Mouse (Mus musculus): ENCODE measurements at regions not wholly inside any gene's neighbourhood (a gene's known extent, or its start where the extent isn't known, plus 50 kb on each side); places are given as distances from the start of the nearest gene placed in this dataset.
A peak's percentile ranks its signal among the peaks of the same experiment; 100 is the strongest.

DNA sequence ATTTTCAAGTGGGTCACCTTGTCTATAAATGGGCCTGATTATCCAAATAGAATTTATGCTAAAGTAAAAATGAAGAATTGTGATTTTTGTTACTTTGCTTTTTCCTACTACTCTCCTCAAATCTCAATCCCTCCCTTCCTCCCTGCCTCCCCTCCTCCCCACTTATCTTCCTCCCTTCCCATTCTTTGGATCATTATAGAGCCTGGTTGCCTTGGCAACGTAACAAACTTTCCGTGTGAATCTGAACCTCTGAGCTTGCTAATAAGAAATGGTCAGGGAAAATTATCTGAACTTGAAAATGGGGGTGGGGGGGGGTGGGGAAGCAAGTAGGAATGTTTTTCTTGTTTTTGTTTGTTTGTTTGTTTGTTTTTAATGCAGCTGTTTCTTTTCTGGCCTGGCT, 217.5 kb downstream of the Gm19410 start:
- DNase-seq, result no peak
- intact Hi-C loops (cut with DNase I), result no loop called here

DNA sequence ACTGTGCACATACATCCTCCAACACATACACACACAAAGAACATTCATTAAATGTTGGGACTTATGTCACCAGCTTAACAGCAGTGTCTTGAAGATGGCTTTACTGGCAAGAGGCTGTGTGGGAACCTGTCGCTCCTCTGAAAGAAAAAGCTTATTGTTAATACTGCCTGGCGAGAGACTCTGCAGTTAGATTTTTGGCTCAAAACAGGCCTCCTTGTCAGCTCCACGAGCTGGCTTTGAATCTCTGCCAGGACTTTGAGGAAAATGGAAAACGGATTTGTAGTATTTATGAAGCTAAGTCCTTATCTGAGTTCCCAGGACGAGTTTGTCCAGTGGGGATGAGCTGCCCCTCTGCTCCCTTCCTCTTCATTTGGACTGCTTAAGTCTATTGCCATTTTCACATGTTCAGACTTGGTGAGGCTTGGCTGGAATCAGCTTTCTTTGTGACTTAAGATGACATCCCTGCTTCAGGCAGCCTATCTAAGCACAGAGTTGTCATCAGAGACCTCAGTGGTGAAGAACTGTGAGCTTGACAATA, 219.6 kb downstream of the Gm19410 start:
- intact Hi-C loops (cut with DNase I), result no loop called here
- DNase-seq, result peak; percentile 22

DNA sequence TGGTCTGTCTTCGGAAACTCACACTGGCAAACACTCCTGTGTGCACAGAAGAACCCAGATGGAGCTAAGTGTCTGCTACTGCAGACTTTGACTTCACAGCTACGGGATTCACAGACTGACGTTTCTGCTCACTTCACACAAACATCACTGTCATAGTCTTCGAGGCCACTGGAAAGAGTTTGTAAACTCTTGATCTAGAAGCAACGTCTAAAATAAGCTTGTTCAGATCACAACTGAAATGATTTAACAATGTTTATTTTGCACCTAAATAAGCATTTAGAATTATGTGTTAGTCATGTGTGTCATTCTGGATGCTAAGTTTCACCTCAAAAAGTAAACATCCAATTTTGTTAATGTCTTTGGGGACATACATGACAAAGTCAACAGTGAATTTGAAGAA, 221.7 kb downstream of the Gm19410 start:
- intact Hi-C loops (cut with DNase I), result no loop called here
- no peak for DNase-seq

DNA sequence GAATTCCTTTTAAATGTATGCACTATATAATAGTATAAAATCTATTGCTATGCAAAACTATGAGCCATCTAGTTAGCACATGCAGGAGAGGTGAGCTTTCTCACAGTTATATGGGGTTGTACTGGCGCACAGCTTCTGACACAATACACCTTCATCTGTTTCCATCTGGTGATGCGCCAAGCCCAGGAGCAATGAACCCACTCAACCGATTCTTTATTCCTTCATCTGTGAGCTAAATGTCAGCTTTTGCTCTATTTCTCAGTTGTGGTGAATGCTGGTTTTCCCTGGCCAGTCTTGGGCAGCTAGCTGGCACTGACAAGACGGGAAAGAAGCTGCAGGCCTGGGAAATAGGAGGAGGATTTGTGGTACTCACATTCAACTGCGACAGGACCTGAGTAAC, 225.4 kb downstream of the Gm19410 start:
- DNase-seq, result peak; percentile 44

DNA sequence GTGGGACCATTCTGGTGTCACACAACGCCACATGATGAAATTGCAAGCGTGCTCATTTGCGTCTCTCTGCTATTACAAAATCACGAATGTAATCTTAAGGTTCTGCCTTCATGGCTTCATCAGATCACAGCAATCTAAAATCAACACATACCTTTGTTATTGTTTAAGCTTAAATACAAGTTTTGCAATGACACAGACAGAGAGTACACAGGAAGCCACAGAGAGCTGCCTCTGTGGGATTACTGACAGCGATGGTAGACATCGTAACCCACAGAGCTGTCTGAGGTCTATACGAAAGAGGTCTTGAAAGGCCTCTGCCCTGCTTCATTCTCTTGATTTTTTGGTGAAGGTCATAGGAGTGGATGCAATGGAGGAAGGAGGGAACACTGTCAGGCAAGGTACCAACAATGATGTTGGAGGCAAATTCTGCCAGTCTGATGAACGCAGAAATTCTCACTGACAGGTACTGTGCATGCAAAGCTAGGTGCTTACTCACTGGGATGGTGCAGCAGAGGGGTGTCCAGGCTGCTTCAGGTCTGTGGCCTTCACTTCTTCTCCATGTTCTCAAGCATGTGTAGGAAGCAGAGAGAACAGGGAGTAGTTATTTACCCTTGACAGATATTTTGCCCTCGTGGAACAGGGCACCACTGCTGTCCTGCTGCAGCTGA, 226.5 kb downstream of the Gm19410 start:
- intact Hi-C loops (cut with DNase I), result no loop called here
- no peak for DNase-seq

More for the DNA sequence above, 225.4 kb downstream of the Gm19410 start:
- intact Hi-C loops (cut with DNase I), result no loop called here

DNA sequence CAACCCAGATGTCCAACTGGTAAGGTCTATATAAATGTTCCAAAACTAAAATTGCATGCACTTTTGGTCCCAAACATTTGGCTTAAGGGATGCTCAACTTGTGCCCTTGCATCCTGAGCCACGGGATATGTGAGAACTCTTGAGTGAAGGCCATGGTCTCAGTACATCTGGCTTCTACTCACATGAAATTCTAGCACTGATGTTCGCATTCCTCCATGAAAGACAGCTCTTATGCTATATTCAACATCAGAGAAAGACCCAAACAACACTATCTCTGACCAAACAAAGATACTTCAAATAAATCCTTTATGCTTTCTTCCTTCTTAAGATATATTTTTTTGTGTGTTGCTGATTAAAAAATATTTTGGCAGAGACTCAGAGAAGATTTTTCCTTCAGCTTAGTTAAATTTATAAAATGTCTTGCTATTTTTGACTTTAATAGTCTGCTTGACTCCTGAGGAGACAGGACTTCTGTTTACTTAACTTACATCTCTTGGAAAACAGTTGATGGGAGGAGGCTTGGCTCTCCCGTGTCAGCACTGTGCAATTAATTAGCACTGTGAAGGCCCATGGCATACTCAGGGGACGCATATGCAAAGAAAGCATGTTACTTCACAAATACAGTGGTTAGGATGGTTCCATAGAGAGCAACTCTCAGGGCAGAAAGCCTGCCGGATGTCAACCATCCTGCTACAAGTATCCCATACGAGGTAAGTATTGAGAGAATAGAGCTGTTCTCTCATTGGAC, 230.9 kb downstream of the Gm19410 start:
- no peak for DNase-seq
- intact Hi-C loops (cut with DNase I), result no loop called here

DNA sequence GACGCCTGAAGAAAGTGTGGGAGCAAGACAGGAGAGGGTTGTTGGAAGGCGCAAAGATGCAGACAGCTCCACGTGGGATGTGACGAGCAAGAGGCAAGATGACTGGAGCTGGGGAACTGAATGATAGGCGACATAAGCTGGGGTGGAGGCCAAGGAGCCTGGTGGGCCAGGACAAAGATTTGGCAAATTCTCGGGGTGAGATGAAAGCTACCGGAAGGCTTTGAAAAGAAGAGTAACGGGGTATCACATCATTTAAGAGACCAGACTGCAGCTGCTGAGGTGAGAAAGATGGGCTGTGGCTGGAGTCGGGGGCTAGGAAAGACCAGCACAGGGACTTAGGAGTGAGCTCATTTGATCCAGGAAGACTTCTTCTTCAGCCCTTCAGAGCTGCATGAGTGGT, 234.0 kb downstream of the Gm19410 start:
- DNase-seq, result no peak

DNA sequence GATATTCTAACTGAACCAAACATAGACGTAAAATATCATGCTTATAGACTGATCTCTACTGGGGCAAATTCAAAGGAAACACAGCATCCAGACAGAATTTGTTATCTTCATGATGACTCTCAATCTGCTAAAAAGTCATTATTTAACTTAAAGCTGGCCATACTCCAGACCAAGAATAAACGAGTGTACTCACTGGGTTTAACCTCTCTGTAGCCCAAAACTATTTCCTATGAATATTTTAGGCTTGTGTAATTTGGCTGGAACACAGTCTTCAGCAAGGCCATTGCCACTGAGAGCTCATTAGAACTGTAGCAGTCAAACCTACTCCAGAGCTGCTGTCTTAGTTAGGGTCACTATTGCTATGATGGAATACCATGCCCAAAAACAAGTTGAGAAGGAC, 238.8 kb downstream of the Gm19410 start:
- intact Hi-C loops (cut with DNase I), result no loop called here
- no peak for DNase-seq

More for the DNA sequence above, 234.0 kb downstream of the Gm19410 start:
- intact Hi-C loops (cut with DNase I), result no loop called here

DNA sequence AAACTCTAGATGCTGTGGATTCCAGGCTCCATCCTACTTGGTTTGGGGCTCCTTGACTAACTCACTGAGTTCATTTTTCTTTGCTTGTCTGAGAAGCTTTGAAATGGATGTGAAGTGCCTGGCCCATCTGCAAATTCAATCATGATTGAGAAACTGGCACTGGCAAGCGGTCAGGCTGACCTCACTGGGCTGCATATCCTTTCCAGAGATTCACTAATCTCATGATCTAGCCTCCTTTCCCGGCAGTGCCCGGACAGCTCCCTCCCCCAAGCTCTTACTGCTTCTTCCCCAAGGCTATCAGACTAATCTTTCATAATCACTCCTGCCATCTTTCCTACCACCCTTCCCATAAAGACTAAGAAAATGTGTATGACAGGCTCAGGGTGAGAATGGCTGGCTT, 239.9 kb downstream of the Gm19410 start:
- DNase-seq, result no peak
- intact Hi-C loops (cut with DNase I), result no loop called here

DNA sequence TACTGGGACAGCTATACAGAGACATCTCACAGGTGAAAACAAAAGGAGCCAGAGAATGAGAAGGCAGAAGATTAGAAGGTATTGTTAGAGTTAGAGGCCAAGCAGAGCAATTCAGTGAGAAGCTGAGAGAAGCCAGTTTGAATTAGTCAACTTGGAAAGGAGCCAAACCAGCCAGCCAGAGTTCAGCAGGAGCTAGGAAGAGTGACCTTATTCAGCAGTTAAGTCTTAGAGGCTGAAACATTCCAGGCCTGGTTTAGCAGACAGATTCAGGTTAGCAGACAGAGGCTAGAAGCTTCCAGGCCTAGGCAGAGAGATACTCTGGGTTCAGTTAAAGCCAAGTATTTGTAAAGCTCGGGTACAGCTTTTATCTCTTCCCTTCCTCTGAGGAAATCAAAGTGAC, 242.1 kb downstream of the Gm19410 start:
- DNase-seq, result no peak
- intact Hi-C loops (cut with DNase I), result no loop called here

DNA sequence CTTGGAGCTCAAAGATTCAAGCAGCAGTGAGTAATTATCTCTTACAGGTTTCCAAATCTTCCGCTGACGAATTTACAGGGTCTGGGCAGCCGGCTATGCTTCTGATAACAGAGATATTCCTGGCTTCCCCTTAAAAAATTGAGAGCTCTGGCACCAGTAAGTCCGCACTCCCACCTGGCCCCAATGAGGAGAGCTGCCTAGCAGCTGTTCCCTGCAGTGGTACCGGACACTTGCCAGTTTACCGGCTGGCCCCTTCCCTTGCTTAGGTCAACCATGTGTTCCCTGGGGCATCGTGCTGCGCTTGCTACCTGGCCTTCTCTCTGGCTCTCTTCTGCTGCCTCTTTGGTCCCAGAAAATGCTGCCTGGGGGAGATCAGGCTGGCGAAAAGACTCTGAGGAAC, 244.0 kb downstream of the Gm19410 start:
- intact Hi-C loops (cut with DNase I), result no loop called here
- peak; percentile 59 for DNase-seq

DNA sequence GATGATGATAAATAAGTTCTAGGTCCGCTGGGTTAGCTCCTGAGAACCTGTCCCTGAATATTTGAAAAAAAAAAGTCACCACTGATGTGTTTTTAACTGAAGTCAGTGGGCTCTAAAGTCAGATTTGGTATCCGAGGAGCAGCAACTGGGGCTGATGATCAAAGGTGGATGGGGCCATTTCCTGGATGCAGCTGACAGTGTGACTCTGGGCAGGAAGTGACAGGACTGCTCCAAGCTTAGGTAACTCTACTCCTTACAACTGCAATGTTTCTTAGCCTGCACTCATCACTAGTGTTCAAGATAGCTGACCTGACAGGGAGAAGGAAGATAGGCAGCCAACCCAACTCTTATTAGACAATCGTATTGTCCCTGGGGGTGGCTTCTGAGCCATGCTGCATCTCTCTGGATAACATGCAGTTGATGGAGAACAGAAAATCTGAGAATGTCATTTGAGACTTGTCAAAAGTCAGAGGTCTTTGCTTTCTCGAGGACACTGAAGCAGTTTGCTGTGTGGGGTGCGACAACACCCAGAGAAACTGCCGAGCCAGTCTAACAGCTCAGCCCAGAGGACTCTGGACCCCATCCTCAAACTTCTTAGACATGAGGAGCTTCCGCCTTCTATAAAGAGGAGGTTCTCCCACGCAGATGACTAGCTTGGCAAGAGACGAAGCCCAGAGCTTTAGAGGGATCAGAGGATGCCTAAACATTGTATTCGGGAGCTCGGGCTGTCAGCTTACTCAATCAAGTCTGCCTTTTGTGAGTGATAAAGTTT, 245.0 kb downstream of the Gm19410 start:
- intact Hi-C loops (cut with DNase I), result no loop called here
- DNase-seq, result no peak

DNA sequence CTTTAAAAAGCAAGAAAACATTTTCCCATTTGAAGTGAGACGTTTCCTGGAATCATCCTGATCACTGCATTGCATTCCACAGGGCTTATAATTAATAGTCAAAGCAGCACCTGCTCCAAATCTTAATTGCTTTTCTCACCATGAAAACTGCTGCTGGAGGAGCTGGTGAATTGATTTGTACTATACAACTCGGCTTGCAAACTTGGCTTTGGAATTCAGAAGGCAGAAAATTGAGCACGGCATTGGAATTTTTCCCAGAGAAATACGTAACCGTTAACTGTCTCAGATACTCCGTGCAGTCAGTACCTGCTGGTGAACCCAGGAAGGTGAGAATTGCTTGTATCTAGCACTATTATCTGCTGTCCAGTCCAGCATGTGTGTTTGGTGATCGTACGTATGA, 249.3 kb downstream of the Gm19410 start:
- DNase-seq, result no peak
- intact Hi-C loops (cut with DNase I), result no loop called here

DNA sequence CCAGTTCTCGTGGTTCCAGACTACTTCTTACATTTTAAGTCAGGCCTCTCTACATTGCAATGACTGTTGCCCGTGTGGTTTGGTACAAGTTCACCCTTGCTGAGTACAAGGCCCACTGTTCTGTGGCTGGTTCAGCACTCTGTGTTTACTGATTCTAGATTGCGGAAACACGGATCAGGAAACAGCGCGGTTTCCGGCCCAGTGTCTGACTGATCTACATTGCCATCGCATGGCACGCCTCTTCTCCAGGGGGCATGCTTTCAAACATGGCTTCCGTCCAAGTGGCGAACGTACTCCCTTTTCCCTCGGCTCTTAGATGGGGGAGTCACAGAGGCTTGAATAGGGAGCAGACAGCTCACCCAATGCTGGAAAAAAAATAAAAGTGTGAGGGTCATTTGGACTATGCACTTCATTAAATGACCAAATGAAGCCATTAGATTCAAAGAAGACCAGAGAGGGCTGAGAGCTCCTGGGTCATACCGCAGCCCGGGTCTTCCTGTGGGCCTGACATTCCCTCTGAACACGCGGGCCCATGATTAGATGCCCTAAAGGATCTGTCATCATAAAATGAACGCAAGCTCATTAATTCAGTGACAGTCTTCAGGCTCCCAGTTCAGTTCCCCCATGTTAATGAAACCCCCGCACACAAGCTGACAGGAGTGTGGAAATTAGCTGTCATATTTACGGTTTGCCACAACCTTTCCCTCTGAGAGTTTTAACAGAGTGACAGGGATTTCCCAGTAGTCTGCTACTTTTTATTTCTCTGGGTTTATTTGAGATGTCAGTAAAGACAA, 250.9 kb downstream of the Gm19410 start:
- peak; percentile 41 for DNase-seq
- intact Hi-C loops (cut with DNase I), result no loop called here

DNA sequence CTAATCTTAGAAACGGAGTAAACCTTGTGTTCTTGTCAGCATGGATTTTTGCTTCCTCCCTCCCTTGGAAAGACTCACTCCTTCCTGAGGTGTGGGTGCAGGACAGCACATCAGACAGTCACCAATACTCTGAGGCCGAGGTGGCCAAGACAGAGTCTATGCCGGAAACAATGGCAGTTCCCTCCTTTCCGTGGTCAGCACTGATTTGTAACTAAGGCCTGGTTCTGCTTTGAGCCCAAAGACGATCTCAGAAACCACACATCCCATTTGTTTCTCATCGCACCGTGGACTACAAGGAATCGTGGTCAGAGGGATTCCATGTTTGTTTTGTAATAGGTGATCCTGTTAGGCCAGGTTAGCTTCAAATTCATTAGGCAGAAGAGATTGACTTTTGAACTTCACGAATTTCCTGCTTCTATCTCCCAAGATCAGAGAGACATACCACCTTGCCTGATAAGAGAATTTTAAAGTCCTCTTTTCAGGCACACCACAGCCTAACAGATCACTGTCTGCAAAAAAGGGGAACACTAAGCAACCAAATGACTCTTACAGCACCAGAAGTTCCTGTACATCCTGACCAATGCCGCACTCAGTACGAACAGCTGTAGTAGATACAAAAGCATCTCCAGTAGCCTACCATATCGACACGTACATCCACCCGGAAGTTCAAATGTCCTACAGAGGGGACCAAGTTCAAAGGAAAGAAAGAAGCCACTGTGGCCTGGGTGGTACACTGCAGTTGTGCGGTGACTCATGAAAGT, 253.6 kb downstream of the Gm19410 start:
- intact Hi-C loops (cut with DNase I), result no loop called here
- no peak for DNase-seq

DNA sequence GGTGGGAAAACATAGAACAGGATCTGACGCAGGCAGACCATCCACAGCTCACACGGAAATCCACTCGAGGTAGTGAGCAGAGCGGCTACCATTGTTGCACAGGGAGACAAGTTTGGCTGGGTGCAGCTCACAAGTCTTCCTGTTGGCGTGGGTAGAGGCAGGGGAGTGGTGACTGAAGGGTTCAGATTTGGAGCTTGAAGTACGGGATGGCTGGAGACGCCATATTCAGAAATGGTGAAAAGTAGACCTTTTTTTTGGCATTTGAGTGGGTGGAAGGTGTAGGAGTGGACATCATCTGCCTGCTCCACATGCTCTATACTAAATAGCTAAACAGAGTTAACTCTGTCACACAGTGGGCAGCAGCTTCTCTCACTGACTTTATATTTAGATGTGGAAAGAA, 254.3 kb downstream of the Gm19410 start:
- no peak for DNase-seq
- intact Hi-C loops (cut with DNase I), result no loop called here

DNA sequence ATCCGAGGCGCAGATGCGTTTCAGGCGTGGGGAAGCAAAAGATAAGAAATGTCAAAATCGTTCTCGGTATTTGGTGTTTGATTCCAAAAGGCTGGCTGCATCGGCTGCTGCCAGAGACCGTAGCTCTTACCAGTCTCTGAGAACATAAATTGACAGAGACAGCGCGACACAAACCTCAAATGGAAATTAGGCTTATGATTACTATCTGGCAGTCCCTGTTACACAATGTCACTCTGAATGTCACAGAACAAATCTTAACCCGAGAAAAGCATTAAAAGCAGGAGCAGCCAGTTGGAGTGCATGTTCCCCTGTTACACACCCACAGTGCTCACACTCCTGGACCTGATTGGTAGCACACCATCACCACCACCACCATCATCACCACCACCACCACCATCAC, 262.0 kb downstream of the Gm19410 start:
- intact Hi-C loops (cut with DNase I), result no loop called here
- no peak for DNase-seq

DNA sequence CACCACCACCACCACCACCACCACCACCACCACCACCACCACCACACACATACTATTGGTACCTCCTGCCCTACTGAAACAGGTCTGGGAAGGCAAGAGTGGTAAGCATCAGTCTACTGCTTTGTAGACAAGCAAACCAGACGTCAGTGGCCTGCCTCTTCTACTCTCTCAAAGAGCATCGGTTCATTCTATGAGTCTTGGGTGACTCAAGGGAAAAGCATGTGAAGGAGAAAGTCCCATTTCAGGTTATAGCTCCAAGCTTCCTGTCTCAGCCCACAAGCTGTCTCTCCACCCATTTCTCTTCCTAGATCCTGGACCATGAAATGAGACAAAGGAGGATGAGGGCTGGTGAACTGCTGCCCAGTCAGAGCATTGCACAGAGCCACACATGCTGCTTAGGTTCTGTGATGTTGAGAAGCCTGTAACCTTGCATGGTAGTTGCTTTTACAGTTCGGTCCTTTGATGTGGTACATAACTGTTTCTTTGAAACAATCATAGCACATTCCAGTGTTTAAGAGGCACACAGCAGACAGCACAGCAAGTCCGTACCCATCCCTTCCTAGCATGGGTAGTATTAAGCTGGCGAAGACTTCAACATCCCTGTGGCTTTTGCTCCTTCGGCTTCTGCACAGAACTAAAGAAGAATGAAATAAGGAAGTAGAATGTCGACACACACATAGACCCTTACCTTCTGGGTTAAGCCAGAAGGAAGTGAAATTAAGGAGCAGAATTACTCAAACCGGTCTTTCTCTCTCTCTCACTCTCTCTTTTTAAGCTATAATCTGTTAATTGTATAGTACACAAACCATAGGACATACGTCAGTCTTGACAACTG, 262.7 kb downstream of the Gm19410 start:
- no peak for DNase-seq
- intact Hi-C loops (cut with DNase I), result no loop called here

DNA sequence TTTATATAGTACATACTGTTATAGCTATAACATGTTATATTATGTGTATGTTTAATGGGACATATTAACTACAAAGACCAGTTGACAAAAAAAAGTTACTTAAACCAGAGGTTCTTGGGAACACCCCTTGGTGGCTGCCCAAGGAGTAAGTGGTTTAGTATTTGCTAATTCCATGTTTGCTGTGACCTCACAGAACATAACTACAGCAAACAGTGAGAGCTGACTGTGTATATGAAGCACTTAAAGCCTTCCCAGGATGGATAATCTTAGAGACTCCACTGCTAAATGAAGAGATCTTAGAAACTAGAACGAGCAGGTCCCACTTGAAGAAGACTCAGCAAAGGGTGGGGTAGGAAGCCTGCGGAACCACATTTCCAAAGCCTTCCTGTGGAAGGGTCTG, 263.9 kb downstream of the Gm19410 start:
- no peak for DNase-seq
- intact Hi-C loops (cut with DNase I), result no loop called here

Data from left cerebral cortex, postnatal 4 days (tissue).